In genomic region chr2:56257044-56257954, GRCm38 (mm10) we compare ENCODE assay signal across 11 mouse cellular contexts.
DNase-seq lines count a peak whose midpoint lies in the region; ATAC-seq lines count a peak whose summit lies in the region.
"Had no signal": no experiment of that assay in that cellular context is flagged by ENCODE, and none has a peak within 500 bp of the region (broad histone marks: within the 10 kb centered on the region; RNA-seq: fewer than 3 reads in every experiment).

No protein-coding gene starts in this region.

- no peak overlapping the region for H3K9ac ChIP-seq in neural tube, embryonic 11.5 days (ENCODE audit: low read length)
- no peak overlapping the region for H3K9ac ChIP-seq in forebrain, embryonic 15.5 days (replicated peaks)
- H3K9ac ChIP-seq in heart, embryonic 12.5 days, result no peak overlapping the region

- H3K4me3 ChIP-seq in neural tube, embryonic 11.5 days (ENCODE audit: low read depth, low read length), result no peak overlapping the region
- H3K4me3 ChIP-seq in forebrain, embryonic 15.5 days, result no peak overlapping the region
- no peak overlapping the region for H3K4me3 ChIP-seq in heart, embryonic 12.5 days

- no peak overlapping the region for H3K4me2 ChIP-seq in neural tube, embryonic 11.5 days (ENCODE audit: low read depth)
- H3K4me2 ChIP-seq in forebrain, embryonic 15.5 days (replicated peaks), result 0 out of 2 replicates have a peak overlapping the region, but pooled peaks have one; percentile 7
- no peak overlapping the region for H3K4me2 ChIP-seq in heart, embryonic 12.5 days

- H3K27ac ChIP-seq in neural tube, embryonic 11.5 days (ENCODE audit: low read depth, low read length), result no peak overlapping the region
- H3K27ac ChIP-seq in forebrain, embryonic 15.5 days (replicated peaks), result peak overlapping the region; percentile 75
- no peak overlapping the region for H3K27ac ChIP-seq in heart, embryonic 12.5 days (ENCODE audit: poor library complexity, severe bottlenecking)

- DNase-seq in neural tube, embryonic 11.5 days (ENCODE audit: low spot score), result peak; percentile 14
- DNase-seq in neural tube, embryonic 10.5 days (ENCODE audit: extremely low spot score, low spot score), result no peak
- peak; percentile 8 to 11 for DNase-seq in layer of hippocampus, postnatal 10 days (ENCODE audit: low spot score in 2 of 2)
- peak; percentile 34 to 44 for DNase-seq in right cerebral cortex, postnatal 10 days (ENCODE audit: low spot score in 2 of 2)
- DNase-seq in ovary, adult 18-20 months (ENCODE audit: low spot score), result no peak
- DNase-seq in urinary bladder, adult 18-20 months (ENCODE audit: low spot score in 2 of 2), result no peak
- DNase-seq: cerebellum, adult 2 months; heart, postnatal 36 days; lung, adult 2 months had no signal

- no peaks in the 10 kb centered on the region for H3K4me1 ChIP-seq in neural tube, embryonic 11.5 days (ENCODE audit: control insufficient read depth, insufficient read depth, low read length)
- H3K4me1 ChIP-seq in forebrain, embryonic 15.5 days, result peaks cover 11% of the 10 kb centered on the region
- H3K4me1 ChIP-seq in heart, embryonic 12.5 days (replicated peaks), result no peaks in the 10 kb centered on the region

- H3K27me3 ChIP-seq in neural tube, embryonic 11.5 days (ENCODE audit: control insufficient read depth, insufficient read depth, low read length), result no peaks in the 10 kb centered on the region
- no peaks in the 10 kb centered on the region for H3K27me3 ChIP-seq in forebrain, embryonic 15.5 days
- no peaks in the 10 kb centered on the region for H3K27me3 ChIP-seq in heart, embryonic 12.5 days (replicated peaks)

- peak; percentile 23; the same call in 1 of the 2 replicates for ATAC-seq in neural tube, embryonic 11.5 days (ENCODE audit: insufficient read depth, low FRiP score, low TSS enrichment)
- peak; percentile 96 for ATAC-seq in forebrain, embryonic 15.5 days (replicated peaks)
- no peak for ATAC-seq in heart, embryonic 12.5 days (ENCODE audit: insufficient number of reproducible peaks, low FRiP score)

- 70% methylated on average over 10 of the region's 10 CpGs for WGBS in neural tube, embryonic 11.5 days
- WGBS in forebrain, embryonic 15.5 days, result 15% methylated on average over 10 of the region's 10 CpGs
- 68% methylated on average over 10 of the region's 10 CpGs for WGBS in heart, embryonic 12.5 days

- no peaks in the 10 kb centered on the region for H3K9me3 ChIP-seq in neural tube, embryonic 11.5 days (ENCODE audit: control insufficient read depth, low read length)
- no peaks in the 10 kb centered on the region for H3K9me3 ChIP-seq in forebrain, embryonic 15.5 days
- H3K9me3 ChIP-seq in heart, embryonic 12.5 days (replicated peaks), result no peaks in the 10 kb centered on the region

- H3K36me3 ChIP-seq in neural tube, embryonic 11.5 days (ENCODE audit: control insufficient read depth, insufficient read depth, low read length), result no peaks in the 10 kb centered on the region
- no peaks in the 10 kb centered on the region for H3K36me3 ChIP-seq in forebrain, embryonic 15.5 days
- no peaks in the 10 kb centered on the region for H3K36me3 ChIP-seq in heart, embryonic 12.5 days

Comparison
In these comparisons a context has a peak if more than half of its experiments do, and no peak if none do; other contexts are left out.
1. DNase-seq: peak in neural tube, embryonic 11.5 days (single experiment), layer of hippocampus, postnatal 10 days (2 of 2) and right cerebral cortex, postnatal 10 days (2 of 2); none in neural tube, embryonic 10.5 days (single experiment), ovary, adult 18-20 months (single experiment) and urinary bladder, adult 18-20 months (0 of 2).